Mouse (Mus musculus): ENCODE measurements at regions not wholly inside any gene's neighbourhood (a gene's known extent, or its start where the extent isn't known, plus 50 kb on each side); places are given as distances from the start of the nearest gene placed in this dataset.
A peak's percentile ranks its signal among the peaks of the same experiment; 100 is the strongest.

DNA sequence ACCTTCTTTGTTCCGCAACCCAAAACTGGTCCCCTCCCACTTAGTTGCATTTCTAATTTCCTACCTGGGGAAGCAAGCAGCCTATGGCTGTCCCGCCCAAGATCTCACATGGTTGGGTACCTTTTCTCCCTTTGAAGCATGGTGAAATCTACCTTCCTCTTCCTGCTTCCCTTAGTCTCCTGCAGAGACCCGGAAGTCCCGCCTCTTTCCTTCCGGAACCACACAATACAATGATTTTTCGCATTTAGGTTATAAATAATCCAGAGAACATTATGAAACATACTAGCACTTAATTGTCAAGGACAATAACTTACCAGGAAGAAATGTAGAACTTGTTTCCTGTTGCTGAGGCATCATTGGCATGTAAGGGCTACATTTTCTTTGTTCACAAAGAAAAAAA lies 58.8 kb downstream of the 1700009N14Rik start:
- no peak for DNase-seq

DNA sequence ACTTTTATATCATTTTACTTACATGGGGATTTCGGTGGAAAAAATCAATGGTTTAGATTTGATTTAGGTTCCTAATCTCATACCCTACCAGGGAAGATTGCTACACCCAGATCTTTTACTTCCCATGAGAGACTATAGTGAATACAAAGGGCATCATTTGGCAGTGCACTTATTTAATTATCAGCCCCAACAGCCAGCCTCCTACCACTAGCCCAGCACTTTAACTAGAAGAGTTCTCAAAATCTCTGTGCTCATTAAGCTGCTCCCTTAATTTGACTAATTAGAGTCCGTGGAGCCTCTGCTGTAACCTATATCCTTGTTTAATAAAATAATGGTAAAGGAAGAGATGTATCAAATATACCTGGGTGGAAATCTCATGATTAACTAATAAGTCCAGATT lies 77.4 kb downstream of the 1700009N14Rik start:
- DNase-seq, result no peak

DNA sequence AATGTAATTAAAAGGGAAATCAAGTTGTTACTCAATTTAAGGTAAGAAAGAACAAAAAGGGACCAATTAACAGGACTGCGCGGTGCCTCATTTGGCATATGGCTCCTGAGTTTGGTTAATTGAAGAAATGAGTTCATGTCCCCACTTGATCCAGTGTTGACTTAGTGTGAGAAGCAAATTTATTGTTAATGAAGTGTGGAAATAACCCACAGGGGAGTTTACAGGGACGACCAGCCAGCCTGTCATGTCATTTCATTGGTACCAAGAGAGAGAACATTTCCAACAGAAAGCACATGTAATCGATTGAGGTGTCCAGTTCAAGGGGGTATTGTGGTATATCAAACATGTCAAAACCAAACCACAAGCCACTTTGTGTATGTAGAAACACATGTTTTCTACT lies 78.6 kb downstream of the 1700009N14Rik start:
- DNase-seq, result no peak

DNA sequence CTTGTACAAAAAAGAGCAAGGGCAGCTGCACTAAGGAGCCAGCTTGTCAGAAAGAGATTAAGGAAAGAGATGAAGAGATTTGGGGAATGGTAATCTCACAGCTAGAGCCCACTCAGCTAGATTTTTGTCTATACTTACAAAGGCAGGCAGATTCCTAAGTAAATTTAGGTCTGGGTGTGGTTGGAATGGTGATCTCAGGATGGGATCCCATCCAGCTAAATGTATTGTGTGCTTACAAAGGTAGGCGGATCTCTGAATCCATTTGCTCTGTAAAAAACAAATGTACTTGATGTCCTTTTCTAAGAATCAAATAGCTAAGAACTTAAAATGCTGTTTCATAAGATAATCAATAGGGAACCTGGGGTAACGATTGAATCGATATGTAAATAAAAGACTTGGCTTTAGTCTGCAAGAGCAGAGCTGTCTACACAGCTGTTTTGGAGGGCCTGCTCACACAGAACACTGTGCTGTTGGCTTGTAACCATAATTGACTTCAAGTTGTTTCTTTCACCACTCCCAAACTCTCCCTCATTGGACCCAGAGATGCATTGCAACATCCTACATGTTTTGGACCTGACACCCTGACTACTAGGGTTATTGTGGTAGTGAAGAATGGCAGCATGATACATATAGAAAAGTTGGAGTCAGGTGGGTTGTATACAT lies 106.1 kb downstream of the 1700009N14Rik start:
- no peak for DNase-seq

DNA sequence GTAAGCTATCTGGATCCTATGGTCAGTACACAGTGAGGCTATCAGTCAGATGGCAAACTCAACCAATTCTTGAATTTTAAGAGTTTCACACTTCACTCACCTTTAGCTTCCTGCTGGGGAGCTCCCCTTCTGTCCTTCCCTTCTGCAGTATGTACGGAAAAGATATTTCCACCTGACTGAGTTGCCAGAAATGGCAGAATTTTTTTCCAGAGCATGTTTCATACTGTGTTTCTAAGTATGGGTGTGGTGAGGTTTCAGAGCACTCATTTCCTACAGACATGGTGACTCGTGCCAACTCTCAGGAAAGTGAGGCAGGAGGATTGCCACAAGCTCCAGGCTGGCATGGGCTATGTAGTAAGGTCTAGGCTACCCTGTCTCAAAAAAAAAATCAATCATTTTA lies 147.3 kb downstream of the 1700009N14Rik start:
- peak; percentile 7 to 24 for DNase-seq

DNA sequence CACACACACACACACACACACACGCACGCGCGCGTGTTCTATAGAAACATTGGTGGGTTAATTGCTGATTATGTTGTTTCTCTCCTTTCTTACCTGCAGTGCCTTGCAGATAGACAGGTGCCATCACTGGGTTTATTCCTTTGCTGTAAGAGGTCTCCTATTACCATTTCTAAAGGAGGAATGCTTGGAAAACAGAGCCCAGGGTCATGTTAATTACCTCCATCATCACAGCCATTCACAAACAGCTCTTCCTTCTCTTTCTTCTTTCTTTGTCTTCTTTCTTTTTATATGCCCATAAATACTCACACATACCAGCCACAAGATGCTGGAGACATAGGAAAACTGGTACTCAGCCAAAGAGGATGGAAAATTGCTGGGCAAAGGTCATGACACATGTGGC lies 155.0 kb downstream of the 1700009N14Rik start:
- DNase-seq, result no peak

DNA sequence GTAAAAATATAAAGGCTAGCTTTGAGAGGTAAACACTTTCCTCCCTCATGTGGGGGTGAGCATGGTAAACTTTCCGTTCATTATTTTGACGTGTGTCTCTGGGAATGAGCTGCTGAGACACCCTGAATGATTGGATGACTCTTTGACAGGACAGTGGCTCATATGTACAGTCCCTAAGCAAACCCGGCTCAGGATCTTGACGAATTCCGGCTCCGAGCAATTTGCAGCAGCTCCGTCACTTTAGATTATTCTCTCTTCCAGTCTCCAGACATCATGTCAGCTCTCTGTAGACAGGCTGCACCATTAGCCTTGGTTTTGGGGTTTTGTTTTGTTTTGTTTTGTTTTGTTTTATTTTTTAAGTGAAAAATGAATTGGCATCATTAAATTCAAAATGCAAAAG lies 194.0 kb downstream of the 1700009N14Rik start:
- DNase-seq, result no peak

DNA sequence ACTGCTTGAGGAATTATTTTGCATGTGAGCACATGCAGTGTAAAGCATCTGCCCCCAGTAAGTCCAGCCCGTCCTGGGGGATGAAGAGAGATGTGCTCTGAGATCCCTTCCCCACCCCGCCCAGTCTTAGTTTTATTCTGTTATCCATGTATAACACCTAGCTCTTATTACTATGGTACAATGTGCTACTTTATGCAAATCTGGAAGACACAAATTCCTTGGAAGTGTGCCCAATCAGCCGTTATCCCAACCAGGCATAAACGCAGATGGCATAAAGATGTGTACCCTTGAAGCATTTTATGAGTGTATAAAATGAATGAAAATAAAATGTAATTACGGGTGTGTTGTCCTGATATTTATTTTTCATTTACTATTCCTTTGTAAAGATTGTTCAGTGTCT lies 194.8 kb downstream of the 1700009N14Rik start:
- DNase-seq, result peak; percentile 3 to 27

DNA sequence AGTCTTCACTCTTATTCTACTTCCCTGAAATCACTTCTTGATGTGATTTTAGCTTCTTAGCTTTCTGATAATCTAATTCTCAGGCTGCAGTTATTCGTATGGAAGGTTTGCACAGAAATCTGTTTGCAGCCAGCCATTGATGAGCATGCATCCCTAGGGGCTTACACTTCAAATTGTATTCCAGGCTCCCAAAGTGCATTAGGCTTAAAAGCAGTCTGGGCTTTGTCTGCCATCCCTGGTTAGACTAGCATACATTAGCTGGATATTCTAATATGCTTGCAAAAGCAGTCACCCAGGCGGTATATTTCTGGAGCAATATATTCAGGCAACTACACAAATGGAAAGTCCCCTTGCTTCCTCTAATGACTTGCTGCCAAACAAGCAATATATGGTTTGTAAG lies 210.4 kb downstream of the 1700009N14Rik start:
- no peak for DNase-seq

DNA sequence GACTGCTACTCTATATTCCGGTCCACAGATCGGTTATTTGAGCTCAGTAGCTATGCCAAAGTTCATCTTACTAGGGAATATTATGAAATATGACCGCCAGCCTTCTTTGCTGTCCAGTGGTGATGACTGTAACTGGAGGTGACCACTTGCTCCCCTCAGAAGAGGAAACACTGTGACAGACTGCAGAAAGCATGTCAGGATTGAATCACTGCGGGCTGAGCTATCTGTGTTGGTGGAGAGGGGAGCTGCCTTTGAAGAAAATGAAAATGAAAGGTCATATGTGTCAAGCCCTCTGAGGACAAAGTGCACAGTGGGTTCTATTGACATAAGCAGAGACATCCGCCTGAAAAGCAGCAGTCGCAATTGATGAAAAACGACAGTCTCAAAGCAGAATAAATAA lies 222.5 kb downstream of the 1700009N14Rik start:
- DNase-seq, result no peak

DNA sequence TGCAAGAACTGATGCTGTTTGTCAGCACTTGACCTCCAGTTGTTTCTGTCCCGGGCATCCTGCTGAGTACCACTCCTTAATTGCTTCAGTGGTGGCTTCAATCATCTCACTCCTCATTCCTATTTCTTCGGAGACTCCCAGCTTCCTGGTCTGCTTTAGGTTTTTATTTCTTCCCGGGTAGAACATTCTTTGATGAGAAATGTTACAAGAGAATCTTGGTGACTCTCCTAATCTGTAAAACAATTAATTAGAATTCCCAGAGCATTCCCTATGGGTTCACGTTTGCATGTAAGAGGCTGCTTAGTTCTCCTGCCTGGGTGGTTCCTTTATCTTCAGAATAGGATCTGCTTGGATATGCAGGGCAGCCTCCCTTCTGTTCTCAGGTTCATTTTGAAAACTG lies 245.1 kb downstream of the 1700009N14Rik start:
- DNase-seq, result no peak

DNA sequence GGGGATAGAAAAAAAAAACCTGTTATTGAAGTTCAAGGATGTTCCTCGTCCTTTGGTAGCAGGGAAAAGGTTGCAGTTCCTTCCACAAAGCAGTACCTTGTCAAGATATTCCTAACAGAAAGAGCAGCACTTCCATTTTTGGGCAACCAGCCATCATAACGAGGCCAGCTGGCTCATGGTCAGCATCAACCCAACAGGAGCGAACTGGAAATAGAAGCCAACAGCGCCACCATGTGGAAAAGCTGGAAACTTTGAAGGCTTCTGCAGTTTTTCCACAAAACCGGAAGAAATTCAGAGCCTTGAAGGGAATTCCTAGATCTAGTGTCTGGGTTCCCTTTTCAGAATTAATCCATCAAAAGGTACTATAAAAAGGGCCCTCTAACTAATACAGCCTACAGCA lies 247.5 kb downstream of the 1700009N14Rik start:
- peak; percentile 91 to 94 for DNase-seq

DNA sequence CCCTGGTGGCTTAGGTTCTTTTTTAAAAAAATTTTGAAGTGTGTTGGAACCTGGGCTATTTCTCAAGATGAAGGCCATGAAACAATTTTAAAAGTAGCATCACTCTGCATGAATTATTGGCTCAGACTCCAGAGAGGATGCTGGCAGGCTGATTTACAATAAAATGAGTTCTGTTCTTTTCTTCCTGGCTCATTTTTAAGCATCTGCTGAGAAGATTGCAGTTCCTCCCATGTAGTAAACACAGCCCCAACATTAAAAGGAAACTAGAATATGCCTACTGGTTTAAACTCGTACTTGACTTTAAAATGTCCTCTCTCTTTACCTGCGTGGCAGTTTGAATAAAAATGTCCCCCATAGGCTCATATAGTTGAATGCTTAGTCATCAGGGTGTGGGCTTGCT lies 249.3 kb downstream of the 1700009N14Rik start:
- DNase-seq, result no peak

DNA sequence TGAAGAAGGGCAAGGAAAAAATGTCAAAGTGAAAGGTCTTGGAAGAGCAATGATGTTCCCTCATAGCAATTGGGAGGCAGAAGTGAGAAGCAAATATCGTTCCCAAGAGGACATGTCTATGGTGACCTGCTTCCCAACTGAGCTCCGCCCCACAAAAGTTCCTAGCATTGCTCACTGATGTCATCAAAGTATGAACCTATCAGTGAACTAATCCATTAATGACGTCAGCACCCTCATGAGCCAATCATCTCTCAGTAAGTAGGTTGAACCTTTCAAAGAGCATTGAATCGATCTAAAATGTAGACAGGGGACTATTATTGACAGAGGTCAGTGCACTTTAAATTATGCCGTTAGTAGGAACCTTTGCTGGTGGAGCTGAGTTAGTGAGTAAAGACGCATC lies 267.4 kb downstream of the 1700009N14Rik start:
- no peak for DNase-seq

DNA sequence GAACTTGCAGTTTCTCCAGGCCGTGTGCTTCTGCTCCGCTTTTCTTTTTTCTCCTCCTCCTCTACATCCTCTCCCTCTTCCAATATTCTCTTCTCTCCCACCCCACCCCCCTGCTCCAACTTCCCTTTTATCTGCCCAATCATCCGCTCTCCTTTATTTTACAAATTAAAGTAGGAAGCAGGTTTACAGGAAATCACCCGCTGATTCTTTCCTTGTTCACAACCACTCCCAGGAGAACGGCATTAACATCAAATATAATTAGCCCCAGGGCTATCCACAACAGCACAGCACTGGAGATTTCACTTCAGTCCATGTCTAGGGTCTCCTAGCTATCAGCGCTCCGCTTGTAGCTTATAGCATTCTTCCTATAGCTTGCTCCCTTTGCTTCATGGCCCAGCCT lies 268.6 kb downstream of the 1700009N14Rik start:
- DNase-seq, result no peak

DNA sequence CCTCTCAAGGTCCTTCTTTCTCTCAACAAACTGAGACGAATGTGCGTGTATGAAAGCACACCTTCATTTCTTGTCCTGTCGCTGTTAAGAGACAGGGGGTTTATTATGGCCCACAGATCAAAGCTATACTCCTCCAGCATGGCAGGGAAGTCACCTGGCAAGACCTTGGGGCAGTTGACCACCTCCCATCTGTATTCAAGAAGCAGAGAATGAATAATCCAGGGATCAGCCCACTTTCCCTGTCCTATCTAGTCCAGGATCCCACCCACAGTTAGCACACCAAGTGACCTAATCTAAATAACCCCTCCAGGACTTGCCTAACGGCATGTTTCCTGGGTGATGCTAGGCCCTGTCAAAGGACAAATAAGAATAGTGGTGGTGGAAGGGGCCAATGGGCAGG lies 269.9 kb downstream of the 1700009N14Rik start:
- DNase-seq, result no peak

DNA sequence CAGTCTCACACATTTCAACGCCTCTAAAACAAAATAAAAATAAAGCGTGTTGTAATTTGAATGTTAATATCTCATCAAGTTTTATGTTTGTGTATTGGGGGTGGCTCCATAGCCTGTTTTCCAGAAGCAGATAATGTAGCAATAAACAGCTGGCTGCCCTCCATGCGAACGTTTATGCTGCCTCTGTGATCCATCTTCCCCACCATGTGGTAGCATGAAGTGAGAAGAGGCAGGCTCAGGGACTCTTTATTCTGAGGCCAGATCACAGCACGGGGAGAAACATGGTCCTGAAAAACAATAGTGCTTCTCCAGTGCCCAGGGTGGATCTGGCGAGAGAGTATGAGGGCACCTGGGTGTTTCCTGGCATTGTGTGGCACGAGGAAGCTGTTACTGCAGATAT lies 271.4 kb downstream of the 1700009N14Rik start:
- DNase-seq, result no peak

DNA sequence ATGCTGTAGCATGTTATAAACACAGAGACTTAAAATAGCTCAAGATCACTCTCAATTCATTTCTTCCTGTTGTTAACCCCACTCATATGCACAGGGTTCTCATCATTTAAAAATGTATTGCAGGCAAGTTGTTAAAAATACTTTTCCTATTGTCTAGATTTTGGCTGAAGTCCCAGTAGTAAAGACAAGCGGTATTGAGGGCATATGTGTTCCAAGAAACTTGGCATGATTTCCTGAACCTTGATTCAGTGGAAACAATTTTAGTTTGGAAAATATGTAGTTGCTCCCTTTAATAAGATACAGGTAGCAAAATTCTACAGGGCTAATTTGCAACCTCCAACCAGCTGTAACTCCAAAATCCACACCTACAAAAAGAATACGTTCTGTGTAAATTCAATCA lies 315.5 kb downstream of the 1700009N14Rik start:
- no peak for DNase-seq

DNA sequence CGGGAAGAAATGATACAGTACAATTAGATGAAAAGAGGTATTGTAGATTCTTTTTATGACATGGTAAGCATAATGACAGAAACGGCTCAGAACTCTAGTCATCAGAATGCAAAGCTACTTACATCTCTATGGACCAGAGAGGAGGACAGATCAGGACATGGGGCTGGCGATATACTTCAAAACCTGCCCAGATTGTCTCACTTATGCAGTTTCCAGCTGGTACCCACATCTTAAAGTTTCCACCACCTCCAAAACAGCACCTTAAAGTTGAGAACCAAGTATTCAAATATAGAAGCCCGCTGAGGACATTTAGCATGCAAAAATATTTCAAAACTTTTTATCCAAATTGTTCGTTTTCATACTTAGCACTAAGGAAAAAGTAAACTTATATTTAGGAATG lies 341.0 kb downstream of the 1700009N14Rik start:
- no peak for DNase-seq

DNA sequence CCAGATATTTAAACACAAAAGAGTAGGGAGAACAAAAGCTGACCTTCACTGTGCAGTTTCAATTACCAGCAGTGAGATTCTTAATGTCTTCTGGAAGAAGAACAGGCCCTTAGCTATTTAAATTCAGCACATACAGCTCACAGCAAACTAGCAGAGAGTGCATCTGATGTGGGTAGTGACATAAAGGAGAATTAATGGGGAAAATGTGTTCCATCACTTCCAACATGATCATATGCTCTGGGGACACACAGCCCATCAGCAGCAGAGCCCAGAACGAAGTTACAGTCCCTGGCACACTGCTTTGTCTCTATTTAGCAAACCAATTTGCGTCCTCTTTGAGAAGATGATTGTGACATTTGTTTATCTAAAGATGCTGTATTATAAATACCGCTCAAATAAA lies 332.9 kb upstream of the Aco1 start:
- DNase-seq, result no peak

DNA sequence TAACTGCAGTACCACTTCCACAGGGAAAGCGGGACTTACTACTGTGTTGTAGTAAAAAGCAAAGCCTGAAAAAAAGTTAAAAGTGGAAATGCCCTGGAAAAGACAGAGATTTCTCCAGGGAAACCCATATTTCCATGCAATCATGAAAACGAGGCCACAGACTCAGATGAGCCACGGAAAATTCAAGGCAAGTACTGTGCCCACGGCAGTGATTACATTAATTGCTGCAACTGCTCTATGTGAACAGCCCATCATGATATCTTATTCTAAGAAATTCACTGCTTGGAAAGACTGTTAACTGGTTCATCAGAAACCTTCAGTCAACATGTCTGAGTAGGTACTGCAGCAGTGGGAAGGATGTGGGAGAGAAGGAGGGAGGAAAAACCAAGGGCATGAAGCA lies 330.1 kb upstream of the Aco1 start:
- DNase-seq, result no peak

DNA sequence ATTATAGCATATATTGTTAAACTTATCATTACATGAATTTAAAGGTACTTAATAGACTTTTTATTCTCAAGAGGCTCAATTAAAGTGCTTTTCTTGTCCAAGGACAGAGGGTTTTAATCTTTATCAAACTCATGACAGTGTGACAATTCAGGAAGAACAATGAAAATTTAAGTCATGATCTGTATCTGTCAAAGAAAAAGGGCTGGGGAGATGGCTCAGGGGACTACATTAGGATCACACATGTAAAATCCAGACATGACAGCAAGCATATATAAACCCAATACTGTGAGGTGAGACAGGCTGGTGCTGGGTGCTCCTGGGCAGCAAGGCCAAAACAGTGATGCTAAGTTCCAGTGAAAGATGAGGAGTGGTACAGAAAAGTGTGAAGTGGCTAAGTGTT lies 327.3 kb upstream of the Aco1 start:
- DNase-seq, result no peak

DNA sequence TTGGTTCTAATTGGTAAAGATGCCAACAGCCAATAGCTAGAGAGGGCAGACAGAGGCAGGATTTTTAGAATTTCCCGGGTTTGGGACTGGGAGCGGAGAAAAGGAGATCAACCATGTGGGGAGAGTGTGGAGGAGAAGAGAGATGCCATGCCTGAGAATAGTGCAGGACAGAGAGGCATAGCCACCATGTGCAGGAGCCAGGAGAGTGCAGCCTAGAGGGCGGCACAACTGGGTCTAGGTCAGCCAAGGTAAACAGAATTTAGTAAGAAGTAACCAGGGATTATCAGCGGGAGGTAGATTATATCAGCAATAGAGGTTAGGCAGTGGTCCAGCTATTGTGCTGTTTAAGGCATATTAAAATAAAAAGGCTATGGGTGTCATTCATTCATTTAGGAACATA lies 325.2 kb upstream of the Aco1 start:
- no peak for DNase-seq

DNA sequence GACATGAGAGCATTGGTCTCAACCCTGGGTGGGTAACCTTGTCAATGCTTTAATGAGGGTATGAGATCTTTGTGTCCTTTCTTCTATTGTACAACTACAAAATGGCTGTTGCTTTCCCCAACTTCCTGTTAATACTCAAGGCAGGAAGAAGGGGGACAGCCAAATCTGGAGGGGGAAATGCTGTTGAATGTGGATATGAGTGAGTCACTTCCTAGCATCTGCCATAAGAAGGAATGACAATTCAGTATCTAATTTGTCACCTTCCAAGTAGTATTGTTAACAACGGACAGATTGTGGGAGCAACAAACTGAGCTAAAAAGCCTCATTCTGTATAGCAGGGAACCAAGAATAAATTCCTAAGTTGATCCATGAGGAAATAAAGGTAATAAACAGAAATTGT lies 309.2 kb upstream of the Aco1 start:
- DNase-seq, result no peak

All from cerebellum, postnatal 25 days (tissue).